Mouse (Mus musculus): ENCODE results near the gene Id1.

Id1 gene

DNA sequence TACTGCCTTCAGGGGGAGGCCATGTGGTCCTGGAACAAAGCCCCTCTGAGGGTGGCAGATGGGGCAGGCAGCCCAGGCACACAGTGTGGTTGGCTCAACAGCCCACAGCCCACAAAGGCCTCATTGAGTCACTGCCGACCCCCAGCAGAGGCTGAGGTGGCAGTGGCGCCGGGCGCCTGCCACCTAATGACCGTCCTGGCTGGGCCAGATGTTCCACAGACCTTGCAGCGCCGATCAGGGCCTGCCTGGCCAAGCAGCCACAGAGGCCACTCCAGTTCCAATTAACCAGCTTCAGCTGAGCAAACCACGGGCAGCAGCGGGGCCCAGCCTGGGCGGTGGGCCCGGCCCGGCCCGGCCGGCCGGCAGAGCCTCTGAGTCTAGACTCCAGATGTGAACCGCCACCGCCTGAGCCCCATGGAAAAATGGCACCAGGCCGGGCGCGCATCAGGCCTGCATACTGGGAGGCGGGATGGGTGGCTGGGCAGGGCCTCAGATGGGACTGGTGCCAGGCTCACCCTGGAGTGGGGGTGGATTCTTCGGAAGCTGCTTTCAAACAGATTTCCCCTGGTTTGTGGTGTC, 30.0 kb upstream of the Id1 start:
- CTCF ChIA-PET = interaction anchor here in 3 of 4 experiments (0.5 to 2.3 kb wide), 9 partner anchors 9 to 209 kb away, joined by 3 to 11 read pairs (median 4); no protein-coding TSS in a partner anchor
- POLR2A ChIA-PET = interaction anchor here (0.6 to 24.7 kb wide), 28 partner anchors 9 to 784 kb away, joined by 3 to 728 read pairs (median 5); partner anchors contain the start of genes Id1 (in 4 of the 4), Mcts2 (in 2 of the 4), Bcl2l1 (in 1 of the 4) and Cox4i2 (in 1 of the 4)

DNA sequence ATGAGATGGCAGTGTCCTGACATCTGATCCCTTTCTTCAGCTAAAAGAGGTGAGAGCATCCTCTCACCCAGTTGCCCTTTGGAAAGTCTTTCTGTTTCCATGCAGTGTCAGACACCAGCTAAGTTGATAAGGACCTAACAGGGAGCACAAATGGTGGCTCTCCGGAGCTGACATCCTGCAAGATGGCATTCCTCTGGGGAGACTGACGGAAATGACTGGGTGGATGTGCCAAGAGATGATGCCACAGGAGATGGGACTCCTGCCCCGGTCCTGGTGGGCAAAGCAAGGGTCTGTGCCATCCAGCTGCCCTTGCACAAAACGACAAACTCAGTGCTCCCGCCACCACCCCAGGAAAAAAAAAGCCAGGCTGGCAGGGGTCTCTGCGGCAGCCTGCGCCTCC, 28.9 kb upstream of the Id1 start:
- CTCF ChIA-PET = interaction anchor here (0.5 to 2.3 kb wide), 22 partner anchors 9 to 932 kb away, joined by 3 to 16 read pairs (median 4); partner anchors contain the start of genes Bcl2l1 (in 1 of the 4) and Mcts2 (in 1 of the 4)

DNA sequence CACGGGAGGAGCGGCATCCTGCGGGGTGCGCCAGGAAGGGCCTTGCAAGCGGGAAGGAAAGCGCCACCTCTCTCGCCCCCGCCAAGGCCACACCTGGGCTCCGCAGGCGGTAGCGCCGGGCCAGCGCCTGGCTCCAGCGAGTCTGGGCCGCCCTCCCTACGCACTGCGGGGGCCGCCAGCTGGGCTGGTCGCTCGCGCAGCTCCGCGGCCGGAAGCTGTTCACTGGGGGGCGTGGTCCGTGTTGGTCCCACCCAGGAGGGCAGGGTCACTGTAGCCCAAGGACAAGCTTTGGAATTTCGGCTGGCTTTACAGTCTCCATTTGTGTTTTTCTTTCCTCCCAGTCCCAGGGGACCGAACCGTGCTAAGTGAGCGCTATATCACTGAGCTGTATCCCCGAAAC, 28.4 kb upstream of the Id1 start:
- CTCF ChIA-PET = interaction anchor here (0.5 to 2.3 kb wide), 28 partner anchors 9 to 931 kb away, joined by 3 to 16 read pairs (median 4); partner anchors contain the start of genes Bcl2l1 (in 1 of the 4) and Mcts2 (in 1 of the 4)

More for the DNA sequence above, 28.9 kb upstream of the Id1 start:
- POLR2A ChIA-PET = interaction anchor here (0.5 to 24.7 kb wide), 69 partner anchors 8 to 527 kb away, joined by 3 to 728 read pairs (median 5); partner anchors contain the start of genes Id1 (in 4 of the 4), Mcts2 (in 3 of the 4), Trib3 (in 2 of the 4) and Bcl2l1 (in 1 of the 4)

DNA sequence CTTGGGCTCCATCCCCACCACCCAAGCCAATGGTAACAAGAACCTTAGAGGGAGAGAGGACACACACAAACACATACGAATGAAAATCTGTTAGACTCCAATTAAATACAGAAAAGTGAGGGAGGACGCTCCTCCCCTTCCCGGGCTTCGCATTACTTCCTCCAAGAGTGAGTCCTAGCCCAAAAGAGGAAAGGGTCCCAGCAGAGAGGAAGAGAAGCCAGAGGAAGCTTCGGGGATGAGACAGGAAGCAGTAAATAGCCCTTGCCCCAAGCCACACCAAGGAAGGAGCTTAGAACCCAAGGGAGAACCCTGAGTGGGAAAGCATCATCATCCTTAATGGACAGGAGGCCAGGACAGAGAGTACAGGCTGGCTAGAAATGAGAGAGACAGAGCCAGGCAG, 27.0 kb upstream of the Id1 start:
- POLR2A ChIA-PET = interaction anchor here in 3 of 4 experiments (0.6 to 24.7 kb wide), 22 partner anchors 9 to 1995 kb away, joined by 3 to 728 read pairs (median 11); partner anchors contain the start of genes Id1 (in 2 of the 3), Mcts2 (in 2 of the 3) and Tpx2 (in 1 of the 3)

More for the DNA sequence above, 28.4 kb upstream of the Id1 start:
- POLR2A ChIA-PET = interaction anchor here (0.5 to 24.7 kb wide), 74 partner anchors 8 to 565 kb away, joined by 3 to 728 read pairs (median 5); partner anchors contain the start of genes Id1 (in 3 of the 4), Mcts2 (in 3 of the 4), H13 (in 2 of the 4) and Trib3 (in 2 of the 4)

DNA sequence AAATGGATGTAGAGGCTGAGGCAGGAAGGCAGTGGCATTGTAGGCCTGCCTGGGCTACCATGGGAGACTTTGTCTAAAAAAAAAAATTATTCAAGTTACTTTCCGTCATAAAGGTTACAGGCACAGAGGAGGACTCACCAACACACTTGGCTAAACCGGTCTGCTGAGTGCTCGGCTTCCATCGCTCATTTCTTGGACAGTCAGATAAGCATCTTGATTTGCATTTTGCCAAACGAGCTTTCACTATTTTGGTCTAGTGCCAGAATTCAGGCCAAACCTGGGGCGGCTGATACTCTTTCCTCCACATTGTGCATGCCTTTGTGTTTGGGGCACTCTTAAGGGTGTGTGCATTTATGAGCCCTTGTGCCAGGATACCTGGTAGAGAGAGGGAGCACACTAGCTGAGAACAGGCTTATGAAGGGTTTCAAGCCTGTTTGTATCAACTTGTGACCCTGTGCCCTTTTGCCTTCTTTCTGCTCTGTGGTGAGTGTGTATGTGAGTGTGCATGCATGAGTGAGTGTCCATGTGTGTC, 19.7 kb upstream of the Id1 start:
- POLR2A ChIA-PET = interaction anchor here in 2 of 4 experiments (0.7 to 24.7 kb wide), 7 partner anchors 9 to 38 kb away, joined by 3 to 728 read pairs (median 4); partner anchors contain the start of gene Id1 (in 2 of the 2)
- CTCF ChIA-PET = no interaction called here

More for the DNA sequence above, 27.0 kb upstream of the Id1 start:
- CTCF ChIA-PET = interaction anchor here in 2 of 4 experiments (0.6 to 1.5 kb wide), 4 partner anchors 13 to 753 kb away, joined by 3 to 7 read pairs (median 5); no protein-coding TSS in a partner anchor

DNA sequence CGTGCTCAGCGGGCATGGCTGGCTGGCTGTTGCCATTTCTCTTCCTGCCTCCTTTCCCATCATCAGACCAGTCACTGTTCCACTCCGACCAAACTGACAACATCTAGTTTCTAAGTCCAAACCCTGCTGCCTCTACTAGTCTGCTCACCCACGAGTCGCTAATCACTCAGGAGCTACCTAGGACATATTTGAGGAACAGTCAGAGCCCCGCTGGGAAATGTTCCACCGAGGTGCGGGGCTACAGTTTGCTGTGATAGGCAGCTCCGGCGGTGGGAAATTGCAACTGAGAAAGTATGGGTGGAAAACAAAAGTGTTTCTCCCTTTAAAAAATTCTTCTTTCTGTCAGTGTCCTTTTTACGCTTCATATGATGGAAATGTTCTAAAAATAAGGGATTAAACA, 18.4 kb upstream of the Id1 start:
- CTCF ChIA-PET = interaction anchor here in 2 of 4 experiments (0.6 to 1.0 kb wide), 3 partner anchors 10 to 158 kb away, joined by 3 to 4 read pairs (median 3); no protein-coding TSS in a partner anchor
- POLR2A ChIA-PET = interaction anchor here in 3 of 4 experiments (0.6 to 23.3 kb wide), 17 partner anchors 8 to 44 kb away, joined by 3 to 377 read pairs (median 5); partner anchors contain the start of genes Id1 (in 1 of the 3) and Mcts2 (in 1 of the 3)

DNA sequence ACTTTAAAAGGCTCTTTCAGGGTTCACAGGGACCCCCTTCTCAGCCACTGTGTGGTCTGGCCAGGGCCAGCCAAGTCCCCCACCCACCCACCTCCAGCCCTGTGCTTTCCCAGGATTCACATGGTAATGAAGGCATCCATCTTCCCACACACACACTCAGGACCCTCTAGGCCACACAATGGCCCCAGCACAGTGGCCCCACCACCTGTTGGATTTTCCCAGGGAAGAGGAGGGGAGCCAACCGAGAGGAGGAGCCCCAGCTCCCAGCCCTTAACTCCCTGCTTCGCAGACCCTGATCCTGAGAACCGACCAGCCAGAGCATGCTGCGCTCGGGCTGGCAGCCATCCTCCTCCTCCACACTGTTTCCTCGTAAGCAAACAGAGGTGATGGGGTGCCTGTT, 18.0 kb upstream of the Id1 start:
- CTCF ChIA-PET = interaction anchor here in 2 of 4 experiments (0.6 to 1.0 kb wide), 3 partner anchors 10 to 159 kb away, joined by 3 to 4 read pairs (median 3); no protein-coding TSS in a partner anchor
- POLR2A ChIA-PET = interaction anchor here in 3 of 4 experiments (0.6 to 23.3 kb wide), 19 partner anchors 8 to 44 kb away, joined by 3 to 377 read pairs (median 5); partner anchors contain the start of genes Id1 (in 2 of the 3) and Mcts2 (in 1 of the 3)

DNA sequence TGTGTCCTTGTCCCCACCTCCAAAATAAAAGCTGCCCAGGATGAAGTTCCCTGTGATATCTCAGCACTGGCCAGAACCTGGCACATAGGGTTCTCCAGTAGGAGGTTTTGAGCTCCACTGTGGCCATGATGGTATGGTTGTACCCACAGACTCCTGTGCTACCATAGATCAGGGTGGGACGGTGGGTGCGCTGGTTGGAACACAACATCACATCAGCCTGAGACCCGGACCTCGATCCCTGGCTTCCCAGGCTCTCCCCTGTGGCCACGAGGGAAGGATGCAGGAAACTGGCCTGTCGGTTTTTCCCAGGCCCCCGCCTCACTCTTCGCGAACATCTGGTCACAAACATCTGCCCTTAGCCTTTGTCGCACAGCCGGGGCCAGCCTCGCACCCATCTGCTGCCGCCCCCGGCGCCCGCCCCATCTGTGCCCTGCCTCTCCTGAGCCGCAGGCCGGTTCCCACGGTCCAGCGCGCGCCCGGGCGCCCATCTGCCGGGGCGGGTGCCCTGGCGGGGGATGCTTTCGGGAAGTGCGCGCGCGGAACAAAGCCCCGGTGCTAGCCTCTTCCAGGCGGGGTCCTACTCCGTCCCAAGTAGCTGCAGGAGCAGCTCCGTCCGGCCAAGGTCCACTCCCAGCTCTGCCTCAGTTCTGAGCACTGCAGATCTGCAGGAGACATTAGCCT, 12.3 kb upstream of the Id1 start:
- POLR2A ChIA-PET = interaction anchor here (0.5 to 24.6 kb wide), 26 partner anchors 10 to 392 kb away, joined by 3 to 728 read pairs (median 4); partner anchors contain the start of genes Id1 (in 2 of the 4), Cox4i2 (in 1 of the 4) and Mcts2 (in 1 of the 4)
- CTCF ChIA-PET = interaction anchor here (1.0 to 1.9 kb wide), 9 partner anchors 13 to 43 kb away, joined by 3 to 8 read pairs (median 4); no protein-coding TSS in a partner anchor

DNA sequence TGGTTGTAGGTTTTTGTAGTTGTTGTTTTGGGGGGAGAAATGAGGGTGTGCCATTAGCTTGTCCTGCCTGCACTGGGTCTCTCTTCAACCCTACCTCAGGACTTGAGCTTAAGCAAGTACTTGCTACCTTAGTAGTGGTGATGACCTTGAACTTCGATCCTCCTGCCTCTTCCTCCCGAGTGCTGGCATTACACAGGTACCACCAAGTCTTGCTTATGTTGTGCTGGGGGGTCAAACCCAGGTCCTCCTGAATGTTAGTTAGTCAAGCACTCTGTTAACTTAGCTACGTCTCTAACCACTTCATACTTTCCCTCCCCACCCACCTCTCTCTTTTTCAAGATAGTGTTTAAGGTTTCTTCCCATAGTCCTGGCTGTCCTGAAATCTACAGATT, 11.7 kb upstream of the Id1 start:
- POLR2A ChIA-PET = interaction anchor here (0.7 to 24.6 kb wide), 22 partner anchors 10 to 109 kb away, joined by 3 to 728 read pairs (median 6); partner anchors contain the start of genes Id1 (in 2 of the 4), Cox4i2 (in 1 of the 4) and Mcts2 (in 1 of the 4)
- CTCF ChIA-PET = interaction anchor here (0.6 to 1.9 kb wide), 10 partner anchors 12 to 781 kb away, joined by 3 to 8 read pairs (median 4); no protein-coding TSS in a partner anchor

DNA sequence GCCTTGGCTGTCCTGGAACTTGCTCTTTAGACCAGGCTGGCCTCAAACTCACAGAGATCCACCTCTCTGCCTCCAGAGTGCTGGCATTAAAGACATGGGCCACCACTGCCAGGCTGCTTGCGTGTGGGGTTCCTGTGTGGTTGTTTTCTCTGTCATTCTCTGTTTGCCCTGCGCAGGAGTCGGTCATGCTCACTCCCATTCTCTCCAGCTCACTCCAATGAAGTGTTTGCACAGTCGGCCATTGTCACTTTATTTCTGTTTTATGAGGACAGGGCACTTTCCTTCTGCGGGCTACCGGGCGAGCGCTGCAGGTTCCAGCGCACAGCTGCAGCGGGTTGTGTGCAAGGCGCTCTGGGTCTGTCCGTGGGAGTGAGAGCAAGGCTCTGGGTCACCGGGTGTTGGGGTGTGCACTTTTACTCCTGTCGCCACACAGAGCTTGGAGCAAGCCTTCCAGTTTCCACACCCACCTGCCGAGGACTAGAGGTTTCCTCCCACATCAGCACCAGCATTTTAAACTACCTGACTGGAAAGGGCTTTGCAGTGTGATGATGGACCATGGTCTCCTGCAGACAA, 10.8 kb upstream of the Id1 start:
- ChIA-PET POLR2A (interaction anchor here in 3 of 4 experiments (0.5 to 24.6 kb wide), 18 partner anchors 11 to 1717 kb away, joined by 3 to 728 read pairs (median 5); partner anchors contain the start of genes Id1 (in 2 of the 3), Cox4i2 (in 1 of the 3) and H13 (in 1 of the 3)), CTCF (interaction anchor here in 3 of 4 experiments (0.6 to 1.9 kb wide), 4 partner anchors 29 to 79 kb away, joined by 3 to 5 read pairs (median 4); no protein-coding TSS in a partner anchor)

DNA sequence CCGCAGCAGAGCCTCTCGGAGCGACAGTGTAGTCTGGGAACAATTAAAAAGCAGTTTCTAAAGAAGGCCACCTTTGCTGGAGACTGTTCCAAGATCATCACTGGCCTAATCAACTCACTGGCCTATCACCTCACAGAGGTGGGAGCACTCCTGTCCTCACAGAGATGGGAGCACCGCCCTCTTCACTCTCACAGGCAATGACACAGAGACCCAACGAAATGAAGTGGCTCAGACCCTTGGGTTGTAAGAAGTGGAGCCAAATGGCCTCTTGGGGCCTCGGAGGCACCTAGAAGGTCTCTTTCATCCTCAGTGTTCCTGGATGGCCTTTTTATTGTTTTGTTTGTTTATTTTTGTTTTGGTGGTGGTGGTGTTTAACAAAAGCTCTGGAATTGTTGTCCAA, 9.8 kb upstream of the Id1 start:
- ChIA-PET POLR2A (interaction anchor here (0.7 to 24.6 kb wide), 30 partner anchors 8 to 376 kb away, joined by 3 to 728 read pairs (median 4); partner anchors contain the start of genes Id1 (in 2 of the 4), Mcts2 (in 2 of the 4), H13 (in 1 of the 4) and Tpx2 (in 1 of the 4)), CTCF (interaction anchor here (0.6 to 1.7 kb wide), 10 partner anchors 15 to 288 kb away, joined by 3 to 8 read pairs (median 4); no protein-coding TSS in a partner anchor)

DNA sequence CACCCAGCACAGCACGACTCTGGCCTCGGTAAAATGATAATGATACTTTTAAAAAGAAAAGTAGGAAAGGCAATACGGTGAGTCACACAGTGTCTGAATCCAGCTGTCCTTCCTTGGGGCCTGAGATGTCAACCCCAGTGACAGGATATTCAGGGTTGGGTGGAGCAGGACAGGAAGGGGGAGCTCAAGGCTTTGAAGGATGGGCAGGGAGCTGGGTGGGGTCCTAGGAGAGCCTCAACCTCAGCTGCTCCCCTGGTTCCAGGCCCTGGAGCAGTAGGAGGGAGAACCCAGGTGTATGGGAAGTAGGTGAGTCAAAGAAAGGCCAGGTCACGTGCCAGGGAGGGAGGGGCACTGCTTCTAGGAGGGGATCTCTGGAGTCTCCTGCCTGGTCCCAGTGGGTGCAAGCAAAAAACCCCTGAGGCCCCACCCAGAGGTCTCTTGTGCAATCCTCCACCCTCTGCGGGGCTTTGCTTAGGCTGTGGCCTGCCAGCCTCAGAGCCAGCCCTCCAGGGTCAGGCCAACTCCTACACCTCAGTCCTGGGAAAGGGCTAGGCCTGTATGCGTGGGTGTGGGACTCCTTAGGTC, 9.2 kb upstream of the Id1 start:
- ChIA-PET POLR2A (interaction anchor here (0.6 to 24.6 kb wide), 32 partner anchors 9 to 1717 kb away, joined by 3 to 728 read pairs (median 3); partner anchors contain the start of genes Id1 (in 2 of the 4), Mcts2 (in 2 of the 4) and Tpx2 (in 1 of the 4)), CTCF (interaction anchor here (0.6 to 1.7 kb wide), 18 partner anchors 12 to 289 kb away, joined by 3 to 8 read pairs (median 4); no protein-coding TSS in a partner anchor)

DNA sequence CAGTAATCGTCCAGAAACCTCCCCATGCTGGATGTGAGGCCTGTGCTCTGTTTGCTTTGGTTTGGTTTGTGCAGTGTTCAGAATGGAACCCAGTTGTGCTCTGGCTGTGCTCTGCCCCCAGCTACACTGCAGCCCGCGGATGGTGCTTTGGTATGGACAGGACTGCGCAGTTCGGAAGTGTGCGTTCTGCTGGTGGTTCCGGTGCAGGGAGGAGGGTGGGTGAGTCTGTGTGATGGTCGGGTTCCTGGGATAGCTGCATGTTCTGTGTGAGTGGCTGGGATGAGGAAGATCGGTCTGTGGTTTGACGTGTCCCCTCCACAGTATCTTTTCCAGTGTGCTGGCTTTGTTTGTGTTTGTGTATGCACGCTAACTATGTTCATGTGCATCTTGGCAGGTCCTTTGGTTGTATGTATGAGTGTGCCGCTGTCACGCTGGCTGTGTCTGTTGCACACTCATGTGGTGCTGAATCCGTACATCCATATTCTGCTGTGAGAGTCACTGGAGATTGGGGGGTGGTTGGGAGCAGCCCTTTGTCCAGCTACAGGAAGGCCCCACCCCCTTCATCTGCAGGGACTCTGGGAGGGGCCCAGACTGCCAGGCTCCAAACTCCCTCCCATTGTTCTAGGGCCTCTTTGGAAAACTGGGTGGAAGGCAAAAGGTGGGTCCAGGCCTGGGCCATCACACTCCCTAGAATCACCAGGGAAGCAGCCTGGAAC, 8.1 kb upstream of the Id1 start:
- CTCF ChIA-PET = interaction anchor here (0.5 to 1.7 kb wide), 6 partner anchors 21 to 204 kb away, joined by 3 to 8 read pairs (median 6); no protein-coding TSS in a partner anchor
- POLR2A ChIA-PET = interaction anchor here in 3 of 4 experiments (0.5 to 24.6 kb wide), 22 partner anchors 9 to 1718 kb away, joined by 3 to 728 read pairs (median 4); partner anchors contain the start of genes Mcts2 (in 3 of the 3) and Id1 (in 2 of the 3)

DNA sequence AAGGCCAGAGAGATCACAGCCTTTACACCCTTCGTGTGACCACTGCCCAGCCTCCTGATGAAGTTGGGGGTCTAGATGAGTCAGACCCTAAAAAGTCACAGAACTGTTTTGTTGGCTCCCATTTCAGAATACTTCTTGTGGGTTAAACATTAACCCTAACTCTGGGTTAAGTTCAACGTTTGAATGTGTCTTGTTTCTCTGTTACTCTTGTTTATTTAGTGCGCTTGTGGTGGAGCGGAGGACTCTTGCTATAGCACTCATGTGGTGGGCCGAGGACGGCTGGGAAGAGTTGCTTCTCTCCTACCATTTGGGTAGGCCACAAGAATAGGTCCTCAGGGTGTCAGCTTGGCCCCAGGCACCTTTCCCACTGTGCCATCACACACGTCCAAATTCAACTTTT, 7.5 kb upstream of the Id1 start:
- POLR2A ChIA-PET = interaction anchor here in 3 of 4 experiments (0.5 to 24.6 kb wide), 15 partner anchors 8 to 102 kb away, joined by 3 to 728 read pairs (median 4); partner anchors contain the start of genes Id1 (in 2 of the 3) and Mcts2 (in 2 of the 3)
- CTCF ChIA-PET = interaction anchor here in 2 of 4 experiments (0.5 to 1.3 kb wide), 2 partner anchors 35 to 38 kb away, joined by 3 to 6 read pairs; no protein-coding TSS in a partner anchor

DNA sequence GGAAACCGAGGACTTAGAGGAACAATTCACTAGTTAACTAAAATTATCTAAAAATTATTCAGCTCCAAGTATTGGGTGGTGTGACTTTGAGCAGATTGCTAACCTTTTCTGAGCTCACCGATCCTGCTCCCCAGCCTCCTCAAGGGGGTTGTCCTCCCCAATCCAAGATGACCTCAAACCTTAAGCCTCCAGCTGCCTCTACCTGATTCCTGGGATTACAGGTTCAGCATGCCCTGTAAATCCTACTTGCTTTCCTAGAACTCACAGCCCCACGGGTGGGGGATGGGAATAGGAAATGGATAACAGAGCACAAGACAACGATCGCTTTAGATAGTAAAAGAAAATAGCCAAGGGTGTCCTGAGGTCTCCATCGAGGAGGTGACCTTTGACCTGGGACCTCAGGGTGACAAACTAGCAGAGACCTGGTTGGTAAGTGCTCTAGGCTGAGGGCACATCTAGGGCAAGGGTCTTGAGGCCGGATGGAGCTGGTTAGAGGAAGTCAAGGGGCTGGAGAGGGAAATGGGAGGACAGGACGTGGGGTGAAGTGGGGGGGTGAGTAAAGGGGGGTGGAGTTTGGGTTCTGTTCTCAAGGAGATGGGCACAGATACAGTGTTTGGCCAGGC, 6.9 kb upstream of the Id1 start:
- POLR2A ChIA-PET = interaction anchor here (0.6 to 24.6 kb wide), 20 partner anchors 8 to 122 kb away, joined by 3 to 728 read pairs (median 4); partner anchors contain the start of genes Id1 (in 2 of the 4), Cox4i2 (in 1 of the 4) and Tpx2 (in 1 of the 4)
- CTCF ChIA-PET = interaction anchor here (0.7 to 1.6 kb wide), 5 partner anchors 13 to 36 kb away, joined by 3 to 17 read pairs (median 3); no protein-coding TSS in a partner anchor
